Mouse (Mus musculus) spleen, postnatal 4 days (tissue): ENCODE data around the gene Nrxn3.

Experiments
- DNase-seq, 2 experiments: peaks; one replicate each; pipeline ENCODE4 v3.0.0; 2022; ENCODE audit warnings: low spot score in 2 of 2

Gene Nrxn3

GRCm38 (mm10) chr12:88722691-88723070 lies at the start of gene Nrxn3:
TSS of gene Nrxn3 (plus strand) at chr12:88722876.
- no peak for DNase-seq

DNA sequence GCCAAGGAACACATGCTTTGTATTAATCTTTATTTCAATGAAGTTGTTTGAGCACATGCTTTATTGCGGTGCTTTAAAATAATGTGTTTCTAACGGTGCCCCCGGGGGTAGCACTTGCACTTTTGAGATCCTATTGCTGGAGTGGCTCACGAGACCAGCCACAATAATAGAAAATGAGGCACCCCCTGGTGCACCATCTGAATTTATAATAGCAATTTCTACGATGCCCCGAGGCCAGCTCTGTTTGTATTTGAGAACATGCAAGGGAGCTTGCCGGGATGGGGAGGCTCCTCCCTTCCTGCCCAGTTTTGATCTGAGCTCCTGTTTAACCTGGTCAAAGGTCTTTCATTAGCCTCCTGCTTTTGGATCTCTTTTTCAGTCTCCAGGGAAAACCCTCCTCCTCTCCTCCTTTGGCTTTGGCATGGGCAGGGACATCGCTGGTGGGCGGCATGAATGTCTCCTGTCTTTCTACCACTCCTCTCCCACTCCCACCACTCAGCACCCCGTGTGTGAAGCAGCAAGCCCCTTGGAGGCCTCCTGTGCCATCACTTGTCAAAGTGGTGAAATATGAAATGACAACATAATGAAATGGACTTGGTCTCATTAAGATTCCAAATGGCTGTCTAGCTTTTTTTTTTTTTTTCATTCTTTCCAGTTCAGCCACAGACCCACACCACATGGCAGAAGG lies 18.4 kb upstream of the Nrxn3 start:
- no peak for DNase-seq

GRCm38 (mm10) chr12:88705959-88706358 lies 16.7 kb upstream of the Nrxn3 start:
- no peak for DNase-seq

DNA sequence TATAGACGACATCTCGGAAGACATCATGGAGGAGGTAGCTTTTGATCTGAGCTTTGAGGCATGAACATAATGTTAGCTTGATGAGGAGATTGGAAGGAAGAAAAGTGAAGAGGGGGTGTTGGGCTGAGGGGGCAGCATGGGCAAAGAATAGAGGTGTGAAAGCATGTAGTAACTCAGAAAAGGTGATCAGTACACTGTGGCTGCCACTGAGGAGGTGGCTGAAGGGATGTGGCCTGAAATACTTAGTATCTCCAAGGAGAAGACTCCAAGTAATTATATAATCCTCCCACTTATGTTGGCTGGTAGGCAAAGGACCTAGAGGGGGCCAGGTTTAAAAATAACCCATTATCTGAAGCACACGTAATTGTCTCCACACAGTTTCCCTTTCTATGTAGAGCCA lies 14.9 kb upstream of the Nrxn3 start:
- DNase-seq = no peak

DNA sequence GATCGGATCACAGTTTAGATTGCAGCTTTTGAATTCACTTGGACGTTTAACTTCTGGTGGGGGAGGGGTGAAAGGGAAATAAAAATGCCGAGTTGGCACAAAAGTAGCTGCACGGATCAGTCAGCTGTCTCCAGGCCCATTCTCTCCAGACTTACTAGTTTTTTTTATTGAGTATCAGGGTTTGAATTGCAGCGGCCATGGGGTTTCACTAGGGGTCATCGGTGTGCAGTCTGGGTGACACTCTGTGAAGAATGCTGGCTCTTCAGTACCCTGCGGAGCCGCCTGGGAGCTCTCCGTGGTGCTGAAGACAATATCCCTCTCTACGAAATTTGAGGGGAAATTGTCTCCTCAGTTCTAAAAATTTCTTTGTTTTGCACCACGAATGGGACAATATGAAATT lies 13.5 kb upstream of the Nrxn3 start:
- DNase-seq = no peak

DNA sequence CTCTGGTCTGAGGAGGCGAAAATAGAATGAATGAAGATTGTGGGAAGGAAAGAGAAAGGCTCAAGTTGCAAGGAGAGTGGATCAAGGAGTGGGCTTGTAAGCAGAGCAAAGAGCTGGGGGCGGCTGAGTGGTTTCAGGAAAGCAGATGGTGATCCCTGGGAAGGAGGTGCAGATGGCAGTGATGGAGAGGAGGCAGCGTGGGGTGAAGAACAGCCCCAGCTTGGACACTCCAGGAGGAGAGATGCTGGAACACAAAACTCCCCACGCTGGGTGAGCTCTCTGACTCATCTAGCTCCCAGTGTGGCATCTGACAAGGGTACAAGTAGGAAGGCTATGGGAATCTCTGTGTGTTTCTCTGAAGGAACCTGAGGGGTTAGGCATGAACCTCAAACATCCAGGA lies 9.2 kb upstream of the Nrxn3 start:
- no peak for DNase-seq

GRCm38 (mm10) chr12:88722031-88722690 lies 515 bp upstream of the Nrxn3 start:
- DNase-seq = no peak

DNA sequence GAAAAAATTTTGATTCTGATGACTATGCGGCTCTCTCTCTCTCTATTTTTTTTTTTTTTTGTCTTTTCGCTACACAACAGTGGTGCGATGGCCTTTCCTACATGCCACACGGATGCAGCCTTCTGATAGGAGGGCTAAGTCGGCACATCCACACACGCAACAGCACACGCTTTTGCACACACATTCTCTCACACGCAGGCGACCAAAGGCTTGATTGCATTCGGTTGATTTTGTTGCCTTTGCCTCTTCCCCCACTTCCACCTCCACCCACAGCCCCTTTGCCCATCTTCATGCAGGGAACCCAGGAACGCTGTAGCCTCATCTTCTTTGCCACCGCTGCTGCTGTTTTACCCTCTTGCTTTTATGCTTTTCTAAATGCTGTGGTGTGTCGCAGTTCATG lies 3.6 kb downstream of the Nrxn3 start:
- DNase-seq = no peak

DNA sequence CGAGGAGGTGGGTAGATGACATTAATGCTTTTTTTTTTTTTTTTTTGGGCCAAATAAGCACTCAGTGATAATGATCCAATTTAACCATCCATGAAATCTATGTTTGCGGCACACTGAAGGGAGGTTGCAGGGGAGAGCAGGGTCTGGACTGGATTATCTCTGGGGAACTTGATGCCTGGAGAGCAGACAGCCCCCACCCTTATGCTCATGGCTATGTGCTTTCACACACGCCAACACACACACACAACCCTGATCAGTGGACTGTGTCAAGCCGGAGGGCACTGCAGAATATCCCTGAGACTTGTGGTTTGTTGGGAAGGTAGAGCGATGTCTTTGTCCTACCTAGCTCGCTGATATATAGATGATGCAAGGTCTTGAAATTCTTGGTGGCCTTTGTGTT lies 4.1 kb downstream of the Nrxn3 start:
- no peak for DNase-seq

- DNase-seq = no peak
Observed at GRCm38 (mm10) chr12:88730720-88731119, 8.0 kb downstream of the Nrxn3 start.

DNA sequence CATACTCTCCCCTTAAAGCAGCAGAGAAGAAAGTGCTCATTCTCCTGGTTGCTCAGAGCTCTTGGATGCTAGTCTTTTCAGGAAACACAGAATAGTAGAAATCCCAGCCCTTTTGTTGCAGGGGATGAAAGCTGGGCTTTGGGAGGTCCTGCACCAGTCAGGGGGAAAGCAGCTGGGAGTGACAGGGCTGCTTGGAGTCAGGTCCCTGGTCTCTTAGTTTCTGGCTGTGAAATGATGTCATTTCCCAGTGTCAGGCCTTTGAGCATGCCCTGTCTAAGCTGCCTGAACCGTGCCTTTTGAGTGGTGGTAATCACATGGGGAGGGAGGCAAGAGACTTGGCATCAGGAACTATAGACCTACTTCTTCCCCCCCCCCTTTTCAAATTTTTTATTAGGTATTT lies 12.4 kb downstream of the Nrxn3 start:
- DNase-seq = no peak

- DNase-seq = no peak
Observed at GRCm38 (mm10) chr12:88737081-88737480, 14.4 kb downstream of the Nrxn3 start.

GRCm38 (mm10) chr12:88738616-88739015 lies 15.9 kb downstream of the Nrxn3 start:
- DNase-seq = no peak

DNA sequence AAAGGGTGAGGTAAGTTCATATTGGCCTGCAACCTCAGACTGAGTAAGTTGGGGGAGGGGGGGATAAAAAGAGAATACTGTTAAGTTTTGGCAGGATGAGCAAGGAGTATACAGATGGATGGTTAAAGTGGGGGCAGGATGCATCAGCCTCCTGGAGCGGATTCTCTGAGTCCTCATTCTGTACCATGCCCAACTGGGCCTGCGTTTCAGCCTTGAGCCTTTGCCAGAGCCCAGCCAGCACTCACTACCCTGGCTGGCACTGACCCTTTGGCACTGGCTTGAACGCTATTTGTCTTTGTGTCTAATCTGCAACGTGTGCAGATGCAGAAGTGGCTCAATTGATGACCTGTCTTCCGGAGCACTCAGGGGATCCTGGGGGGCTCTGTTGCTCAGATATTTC lies 24.1 kb downstream of the Nrxn3 start:
- no peak for DNase-seq

DNA sequence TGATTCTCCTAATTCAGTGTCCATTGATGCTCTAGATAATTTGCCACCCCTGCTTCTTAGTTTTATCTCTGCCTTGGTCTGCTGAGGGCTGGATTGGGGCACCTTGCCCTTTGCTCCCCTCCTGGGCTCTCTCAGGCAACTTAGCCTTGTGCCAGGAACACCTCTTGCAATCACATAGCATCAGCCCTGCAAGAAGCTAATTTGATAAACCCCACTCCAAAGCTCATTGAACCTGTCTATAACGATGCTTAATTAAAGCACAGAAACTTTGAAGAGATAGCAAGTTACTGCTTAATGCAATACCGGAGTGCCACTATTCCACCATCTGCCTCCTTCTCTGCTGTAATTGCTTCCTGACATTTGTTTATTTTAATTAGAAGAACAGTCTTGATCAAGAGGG lies 42.1 kb downstream of the Nrxn3 start:
- DNase-seq = no peak

- no peak for DNase-seq
Observed at GRCm38 (mm10) chr12:88774666-88775065, 52.0 kb downstream of the Nrxn3 start.

DNA sequence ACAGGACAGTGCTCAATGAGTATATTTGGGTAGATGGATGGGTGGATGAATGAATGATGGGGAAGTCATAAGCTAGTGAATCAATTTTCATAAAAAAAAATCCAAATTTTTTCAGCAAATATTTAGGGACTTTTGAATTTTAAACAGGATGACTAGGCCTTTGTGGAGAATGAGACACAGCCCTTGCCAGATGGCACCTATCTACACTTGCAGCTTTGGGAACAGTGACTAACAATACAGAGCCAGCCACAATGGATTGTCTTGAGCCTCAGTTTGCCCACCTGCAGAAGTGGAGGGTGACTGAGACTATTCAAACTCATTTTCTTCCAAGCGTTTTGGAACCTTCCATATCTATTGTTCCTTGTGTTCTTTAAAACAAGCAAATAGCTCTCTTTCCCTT lies 55.4 kb downstream of the Nrxn3 start:
- DNase-seq = no peak

DNA sequence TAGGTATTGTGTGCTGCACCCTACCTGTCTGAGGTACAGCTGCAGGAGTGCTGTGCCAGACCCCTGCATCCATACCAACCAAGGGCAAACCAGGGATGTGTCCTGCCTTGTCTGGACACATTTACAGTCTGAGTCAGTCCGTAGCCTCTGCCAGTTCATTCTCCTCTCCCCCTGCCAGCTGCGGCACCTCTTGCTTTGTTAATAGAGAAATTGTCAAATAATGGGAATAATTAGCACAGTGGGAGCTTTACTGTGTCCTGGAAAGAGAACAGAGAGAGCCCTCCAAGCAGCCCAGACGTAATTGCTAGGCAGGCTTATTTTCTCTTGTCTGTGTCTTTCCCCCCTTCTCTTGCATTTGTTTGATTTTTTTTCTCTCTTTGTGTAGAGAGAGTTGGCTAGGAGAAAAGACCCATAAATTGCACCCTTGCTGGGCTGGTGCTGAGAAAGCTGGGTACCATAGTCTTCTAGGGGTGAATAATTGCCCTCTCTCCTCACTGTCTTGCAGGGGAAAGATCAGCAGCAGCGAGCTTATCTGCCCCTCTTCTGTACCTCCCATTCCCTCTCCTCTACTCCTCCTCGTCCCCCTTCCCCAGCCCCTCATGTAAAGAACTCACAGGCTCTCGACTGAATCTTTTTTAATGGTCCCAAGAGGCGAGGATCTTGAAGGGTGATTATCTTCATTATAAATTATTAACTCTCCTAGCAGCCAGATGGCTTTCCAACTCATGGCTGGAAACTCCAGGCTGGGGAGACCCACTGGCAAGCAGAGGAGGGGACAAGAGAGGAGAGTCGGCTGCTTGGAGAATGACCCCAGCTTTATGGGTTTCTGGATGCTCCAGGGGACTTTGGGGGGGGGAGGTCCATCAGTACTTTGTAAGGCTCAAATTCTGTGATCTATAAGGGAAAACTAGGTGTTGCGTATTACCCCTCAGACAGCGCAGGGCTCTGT lies 61.8 kb downstream of the Nrxn3 start:
- no peak for DNase-seq

GRCm38 (mm10) chr12:88793314-88793713 lies 70.6 kb downstream of the Nrxn3 start:
- DNase-seq = no peak

- DNase-seq = no peak
Observed at GRCm38 (mm10) chr12:88800990-88801655, 78.4 kb downstream of the Nrxn3 start.

DNA sequence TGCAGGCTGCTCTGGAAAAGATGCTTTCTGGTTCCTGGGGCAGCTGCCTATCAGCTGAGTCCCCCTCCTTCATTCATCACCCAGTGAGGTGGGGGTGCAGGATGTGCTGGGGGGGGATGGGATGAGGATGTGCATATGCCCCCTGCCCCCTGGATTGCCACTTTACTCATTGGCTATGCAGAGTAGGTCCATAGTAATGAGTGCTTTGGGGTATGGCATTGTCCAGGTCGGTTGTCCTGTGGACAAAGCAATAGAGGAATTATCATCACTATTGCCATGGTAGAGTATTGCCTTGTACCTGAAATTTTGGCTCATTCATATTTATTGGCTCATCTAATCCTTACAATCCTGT lies 79.0 kb downstream of the Nrxn3 start:
- DNase-seq = no peak

DNA sequence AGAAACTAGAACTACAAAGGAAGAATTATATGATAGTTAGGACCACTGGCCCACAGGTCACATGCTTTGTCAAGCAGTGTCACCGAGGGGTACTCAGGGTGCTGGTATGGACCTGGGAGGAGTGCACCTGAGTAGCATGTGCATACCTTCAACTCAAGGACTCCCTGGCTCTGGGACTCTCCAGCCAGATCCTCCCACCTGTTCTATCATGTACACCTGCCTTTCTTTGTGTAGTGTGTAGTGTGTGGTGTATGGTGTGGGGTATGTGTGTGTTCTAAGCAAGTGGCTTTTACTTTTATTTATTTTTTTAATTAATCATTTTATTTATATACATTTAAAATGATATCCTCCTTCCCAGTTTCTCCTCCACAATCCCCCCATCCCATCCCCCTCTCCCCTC lies 86.3 kb downstream of the Nrxn3 start:
- DNase-seq = no peak
